Mouse (Mus musculus) liver, adult 2 months (tissue): Measurements from ENCODE around the gene Duox1. TPM values are rescaled to one million over a fixed set of nuclear protein-coding genes. Genes with fewer than 3 reads are reported as not detected.

Experiments used
- DNase-seq: peaks from one replicate; pipeline ENCODE4 v3.0.0-alpha.2; 2011; ENCODE audit warnings: low read depth, low spot score; ENCODE audit errors: extremely low read depth
- H3K27ac ChIP-seq: fragments of 200-500 bp; replicated peaks from 2 replicates; pipeline ENCODE4 v1.5.1; 2012; ENCODE audit warnings: low read depth, mild to moderate bottlenecking, control low read depth, inconsistent platforms, low read length; ENCODE audit not compliant: insufficient read depth
- H3K27me3 ChIP-seq: fragments of 200-500 bp; 2 replicates; pipeline ENCODE4 v1.6.1; 2012; ENCODE audit warnings: mild to moderate bottlenecking, moderate library complexity, low read length, inconsistent platforms; ENCODE audit not compliant: control insufficient read depth, insufficient read depth
- H3K36me3 ChIP-seq: fragments of 200-500 bp; 2 replicates; pipeline ENCODE4 v1.6.1; 2012; ENCODE audit warnings: low read length, inconsistent platforms; ENCODE audit not compliant: control insufficient read depth, insufficient read depth
- H3K4me1 ChIP-seq: fragments of 200-500 bp; 2 replicates; pipeline ENCODE4 v1.6.1; 2011; ENCODE audit warnings: low read length; ENCODE audit not compliant: control insufficient read depth, insufficient read depth
- H3K4me3 ChIP-seq: fragments of 200-500 bp; 2 replicates; pipeline ENCODE4 v1.5.1; 2011; ENCODE audit warnings: low read depth, mild to moderate bottlenecking, control low read depth, low read length, moderate library complexity; ENCODE audit not compliant: insufficient read depth
- H3K79me2 ChIP-seq: fragments of 200-500 bp; 2 replicates; pipeline ENCODE4 v1.6.1; 2012; ENCODE audit warnings: inconsistent platforms, mild to moderate bottlenecking, low read length, moderate library complexity; ENCODE audit not compliant: control insufficient read depth, insufficient read depth
- H3K9ac ChIP-seq: fragments of 200-500 bp; 2 replicates; pipeline ENCODE4 v1.6.1; 2012; ENCODE audit warnings: low read depth, mild to moderate bottlenecking, control low read depth, inconsistent platforms, low read length
- CTCF ChIP-seq: fragments of 200-500 bp; IDR thresholded peaks from 2 replicates; pipeline ENCODE4 v1.5.1; 2011; ENCODE audit warnings: low read depth, low read length, control low read depth
- POLR2A ChIP-seq: fragments of 200-500 bp; IDR thresholded peaks from 2 replicates; pipeline ENCODE4 v1.6.1; 2011; ENCODE audit warnings: low read length, control low read depth; ENCODE audit not compliant: insufficient read depth; ENCODE audit errors: extremely low read depth
- WGBS: fragments of 180-500 bp; shearing (Covaris S2); methylation state at CpG from one replicate; pipeline ENCODE4 v1.1.7; 2018; 5-methylcytosine and 5-hydroxymethylcytosine counted together
- polyA plus RNA-seq: library from polyadenylated mRNA; depleted of rRNA; stranded (reverse); fragments of >200 nt; gene quantifications from 2 replicates; pipeline ENCODE4 v1.2.3, GENCODE M21; 2012
- total RNA-seq: library from RNA; depleted of rRNA; stranded (reverse); fragments of >200 nt; gene quantifications from 2 replicates; pipeline ENCODE4 v1.2.3, GENCODE M21; 2014

Gene Duox1
- total and polyA plus RNA-seq, 2 experiments, result not detected

- Histone ChIP-seq H3K27ac (no peak overlapping the region), H3K4me3 (no peak overlapping the region), H3K9ac (no peak overlapping the region), H3K36me3 (no peaks in the 10 kb centered on the region), H3K27me3 (no peaks in the 10 kb centered on the region), H3K79me2 (peaks cover 3% of the 10 kb centered on the region; the same call in 1 of the 2 replicates), H3K4me1 (peaks cover 3% of the 10 kb centered on the region)
- 97% methylated on average over 13 of the region's 13 CpGs for WGBS
- no peak for TF ChIP-seq POLR2A
- TF ChIP-seq CTCF, result peak; percentile 22; the same call in 1 of the 2 replicates
- DNase-seq, result no peak
Observed at GRCm38 (mm10) chr2:122362622-122363523, 47.4 kb downstream of the Duox1 start.

GRCm38 (mm10) chr2:122364352-122364944, 49.0 kb downstream of the Duox1 start:
- H3K4me3 ChIP-seq, result no peak overlapping the region
- no peak for DNase-seq
- TF ChIP-seq CTCF (no peak), POLR2A (no peak)
- no peak overlapping the region for H3K9ac ChIP-seq
- peaks cover 3% of the 10 kb centered on the region; the same call in 1 of the 2 replicates for H3K79me2 ChIP-seq
- H3K36me3 ChIP-seq, result no peaks in the 10 kb centered on the region
- peaks cover 7% of the 10 kb centered on the region for H3K4me1 ChIP-seq
- H3K27ac ChIP-seq, result no peak overlapping the region
- H3K27me3 ChIP-seq, result no peaks in the 10 kb centered on the region
- 95% methylated on average over 3 of the region's 3 CpGs for WGBS

- TF ChIP-seq POLR2A, result no peak
- peak; percentile 28; the same call in 1 of the 2 replicates for TF ChIP-seq CTCF
- DNase-seq, result no peak
- H3K79me2 ChIP-seq, result peaks cover 3% of the 10 kb centered on the region; the same call in 1 of the 2 replicates
- H3K27ac ChIP-seq, result no peak overlapping the region
- 86% methylated on average over 10 of the region's 10 CpGs for WGBS
- no peaks in the 10 kb centered on the region for H3K27me3 ChIP-seq
- no peak overlapping the region for H3K4me3 ChIP-seq
- peaks cover 7% of the 10 kb centered on the region for H3K4me1 ChIP-seq
- no peaks in the 10 kb centered on the region for H3K36me3 ChIP-seq
- H3K9ac ChIP-seq, result no peak overlapping the region
Observed at GRCm38 (mm10) chr2:122365244-122365866, 49.9 kb downstream of the Duox1 start.

GRCm38 (mm10) chr2:122366039-122366438, 50.6 kb downstream of the Duox1 start:
- WGBS, result 97% methylated on average over 3 of the region's 3 CpGs
- Histone ChIP-seq H3K27me3 (no peaks in the 10 kb centered on the region), H3K27ac (no peak overlapping the region), H3K79me2 (peaks cover 3% of the 10 kb centered on the region; the same call in 1 of the 2 replicates), H3K4me1 (peaks cover 7% of the 10 kb centered on the region), H3K36me3 (no peaks in the 10 kb centered on the region), H3K9ac (no peak overlapping the region), H3K4me3 (no peak overlapping the region)
- TF ChIP-seq CTCF, result no peak
- no peak for DNase-seq

GRCm38 (mm10) chr2:122366706-122367105, 51.2 kb downstream of the Duox1 start:
- Histone ChIP-seq H3K36me3 (no peaks in the 10 kb centered on the region), H3K79me2 (peaks cover 3% of the 10 kb centered on the region; the same call in 1 of the 2 replicates), H3K9ac (no peak overlapping the region), H3K27ac (no peak overlapping the region), H3K4me1 (peaks cover 7% of the 10 kb centered on the region), H3K4me3 (no peak overlapping the region), H3K27me3 (no peaks in the 10 kb centered on the region)
- TF ChIP-seq CTCF, result no peak
- TF ChIP-seq POLR2A, result no peak
- WGBS, result 76% methylated on average over 5 of the region's 5 CpGs
- DNase-seq, result no peak
